Mouse (Mus musculus) erythroid progenitor cell, adult 5-6 weeks (primary cell): Measurements from ENCODE around the gene Ddit4. TPM values are rescaled to one million over a fixed set of nuclear protein-coding genes. Genes with fewer than 3 reads are reported as not detected.

Source experiments
- ATAC-seq: replicated peaks from 2 replicates; pipeline ENCODE4 v1.8.0; 2016; ENCODE audit warnings: moderate number of reproducible peaks, mild to moderate bottlenecking, moderate TSS enrichment, inconsistent platforms; ENCODE audit not compliant: poor library complexity, low FRiP score, severe bottlenecking
- total RNA-seq, 2 experiments: library from RNA; stranded (forward) in 1 of 2; stranded (reverse) in 1 of 2; fragments of 150-400 nt in 1 of 2; fragments of 186-747, 209-891 nt in 1 of 2; gene quantifications; 2 replicates each; pipeline versions ENCODE4 v1.2.3 to v1.2.4; 2015 to 2017; ENCODE audit warnings: low replicate concordance in 2 of 2

Gene Ddit4
- total RNA-seq, 2 experiments from 2014 or later = 3.8 TPM; not detected in 1

GRCm38 (mm10) chr10:59973400-59973799 lies 21.8 kb upstream of the Ddit4 start:
- no peak for ATAC-seq

GRCm38 (mm10) chr10:59972999-59973398 lies 21.4 kb upstream of the Ddit4 start:
- ATAC-seq = no peak

GRCm38 (mm10) chr10:59972534-59972933 lies 20.9 kb upstream of the Ddit4 start:
- ATAC-seq = no peak

- ATAC-seq = no peak
Observed at GRCm38 (mm10) chr10:59971813-59972212, 20.2 kb upstream of the Ddit4 start.

- no peak for ATAC-seq
Observed at GRCm38 (mm10) chr10:59970450-59971062, 18.9 kb upstream of the Ddit4 start.

- no peak; the same call in 1 of the 2 replicates for ATAC-seq
Observed at GRCm38 (mm10) chr10:59969821-59970449, 18.3 kb upstream of the Ddit4 start.

- ATAC-seq = no peak
Observed at GRCm38 (mm10) chr10:59967309-59967942, 15.8 kb upstream of the Ddit4 start.

GRCm38 (mm10) chr10:59966743-59967142 lies 15.1 kb upstream of the Ddit4 start:
- no peak for ATAC-seq

- no peak for ATAC-seq
Observed at GRCm38 (mm10) chr10:59965788-59966187, 14.2 kb upstream of the Ddit4 start.

- no peak for ATAC-seq
Observed at GRCm38 (mm10) chr10:59965362-59965695, 13.7 kb upstream of the Ddit4 start.

GRCm38 (mm10) chr10:59964504-59965361 lies 13.1 kb upstream of the Ddit4 start:
- ATAC-seq = no peak

- no peak for ATAC-seq
Observed at GRCm38 (mm10) chr10:59963609-59964008, 12.0 kb upstream of the Ddit4 start.

GRCm38 (mm10) chr10:59959517-59959916 lies 7.9 kb upstream of the Ddit4 start:
- ATAC-seq = no peak

GRCm38 (mm10) chr10:59958458-59958857 lies 6.8 kb upstream of the Ddit4 start:
- ATAC-seq = no peak

- ATAC-seq = no peak
Observed at GRCm38 (mm10) chr10:59957171-59958149, 5.8 kb upstream of the Ddit4 start.

- ATAC-seq = no peak
Observed at GRCm38 (mm10) chr10:59956681-59957080, 5.0 kb upstream of the Ddit4 start.

- no peak for ATAC-seq
Observed at GRCm38 (mm10) chr10:59953564-59954039, 2.0 kb upstream of the Ddit4 start.

GRCm38 (mm10) chr10:59952781-59953563 lies 1.3 kb upstream of the Ddit4 start:
- no peak for ATAC-seq
